Comparison of ENCODE assay signal across 8 mouse cellular contexts in the genomic region with DNA sequence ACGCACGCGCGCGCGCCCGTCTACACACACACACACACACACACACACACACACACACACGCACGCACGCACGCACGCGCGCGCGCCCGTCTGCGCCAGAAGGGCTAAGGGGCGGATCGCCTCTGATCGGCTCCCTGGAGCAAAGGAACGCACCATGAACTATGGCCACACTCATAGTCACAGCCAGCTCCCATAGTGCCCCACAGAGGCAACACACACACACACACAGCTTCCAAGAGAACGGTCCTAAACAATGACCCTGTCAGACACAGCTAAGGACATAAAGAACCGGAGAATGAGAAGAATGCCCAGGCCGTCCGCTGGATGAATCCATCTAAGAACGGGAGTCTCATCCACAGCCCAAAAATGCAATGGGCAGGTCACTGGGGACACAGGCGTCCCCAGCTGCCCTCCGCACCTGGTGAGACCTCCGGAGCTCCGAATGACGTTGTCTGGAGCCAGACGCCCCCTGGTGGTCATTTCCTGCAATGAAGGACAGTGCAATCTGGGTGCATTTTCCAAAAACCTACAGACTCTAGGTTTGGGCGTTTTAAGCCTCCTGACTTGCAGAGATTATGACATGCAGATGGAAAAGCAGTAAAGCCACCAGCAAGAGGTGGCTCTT. TPM values are rescaled to one million over a fixed set of nuclear protein-coding genes. Genes with fewer than 3 reads are reported as not detected.
DNase-seq lines count a peak whose midpoint lies in the region; ATAC-seq lines count a peak whose summit lies in the region.

No protein-coding gene starts in this region.

- H3K36me3 ChIP-seq in forebrain, embryonic 14.5 days (ENCODE audit: control insufficient read depth, insufficient read depth, low read length), result peaks cover 63% of the 10 kb centered on the region

- no peaks in the 10 kb centered on the region for H3K27me3 ChIP-seq in forebrain, embryonic 14.5 days (replicated peaks; ENCODE audit: control insufficient read depth, insufficient read depth, low read length)

- H3K9me3 ChIP-seq in forebrain, embryonic 14.5 days (replicated peaks; ENCODE audit: control insufficient read depth, low read length), result no peaks in the 10 kb centered on the region

- peaks cover 12% of the 10 kb centered on the region for H3K4me1 ChIP-seq in brown adipose tissue, adult 24 weeks (ENCODE audit: control insufficient read depth, insufficient read depth, insufficient read length, low read length)
- H3K4me1 ChIP-seq in forebrain, embryonic 14.5 days (ENCODE audit: control insufficient read depth, insufficient read depth, low read length), result peaks cover 10% of the 10 kb centered on the region

- WGBS in forebrain, embryonic 14.5 days, result 54% methylated on average over 34 of the region's 34 CpGs

- H3K27ac ChIP-seq in brown adipose tissue, adult 24 weeks (replicated peaks; ENCODE audit: low read depth, low read length), result peak overlapping the region; percentile 43
- no peak overlapping the region for H3K27ac ChIP-seq in forebrain, embryonic 14.5 days (ENCODE audit: low read depth, low read length)

- ATAC-seq in forebrain, embryonic 14.5 days, result peak; percentile 66

- intact Hi-C loops in heart, postnatal 14 days (cut with DNase I), result no loop called here

- H3K4me2 ChIP-seq in forebrain, embryonic 14.5 days (ENCODE audit: low read length), result peak overlapping the region; percentile 32; the same call in 1 of the 2 replicates

- no peak overlapping the region for H3K9ac ChIP-seq in forebrain, embryonic 14.5 days (ENCODE audit: low read length)

- peak overlapping the region; percentile 27; the same call in 1 of the 2 replicates for H3K4me3 ChIP-seq in brown adipose tissue, adult 24 weeks (ENCODE audit: insufficient read depth, low read depth, low read length)
- H3K4me3 ChIP-seq in forebrain, embryonic 14.5 days (ENCODE audit: low read depth, low read length), result no peak overlapping the region

- peak; percentile 80 for DNase-seq in ES-CJ7 (ENCODE audit: low read depth, low spot score)
- DNase-seq in forebrain, embryonic 14.5 days (ENCODE audit: low spot score), result peak; percentile 84
- peak; percentile 84 to 92 for DNase-seq in heart, postnatal 14 days
- peak; percentile 90 for DNase-seq in layer of hippocampus, postnatal 10 days (ENCODE audit: low spot score in 2 of 2)
- peak; percentile 89 for DNase-seq in lung, postnatal 14 days
- DNase-seq in retina, postnatal 1 day, result peak; percentile 85
- DNase-seq in thymus, postnatal 4 days, result peak; percentile 94

RNA-seq across cellular contexts. Expression of a gene that starts 25.3 kb away (rescaled TPM):
- not detected in 2 replicates for polyA plus RNA-seq in brown adipose tissue, adult 24 weeks (2012; ENCODE audit: insufficient read depth, insufficient read length, missing spikeins)
- 4.5 and 8.3 TPM in 2 replicates for polyA plus RNA-seq in forebrain, embryonic 14.5 days (2014; fragmentation: Nextera tagmentation; extraction: Ambion mirVana)
- 1 to 10 TPM; 1.8 to 2.0 TPM for total RNA-seq in heart, postnatal 14 days (2021)
- 1 to 10 TPM; 7.8 to 8.4 TPM for total RNA-seq in layer of hippocampus, postnatal 10 days (2021)

RNA-seq across cellular contexts. Expression of a gene that starts 26.6 kb away (rescaled TPM):
- 2.7 and 2.8 TPM in 2 replicates for polyA plus RNA-seq in brown adipose tissue, adult 24 weeks (2012; ENCODE audit: insufficient read depth, insufficient read length, missing spikeins)
- polyA plus RNA-seq in forebrain, embryonic 14.5 days (2014; fragmentation: Nextera tagmentation; extraction: Ambion mirVana), result 22.6 and 26.9 TPM in 2 replicates
- total RNA-seq in heart, postnatal 14 days (2021), result 10 to 100 TPM in 1 of 2 experiments, 1 to 10 TPM in 1; 9.1 to 10.1 TPM
- 10 to 100 TPM; 18.0 to 18.3 TPM for total RNA-seq in layer of hippocampus, postnatal 10 days (2021)

RNA-seq across cellular contexts. Expression of a gene that starts 39.2 kb away (rescaled TPM):
- polyA plus RNA-seq in brown adipose tissue, adult 24 weeks (2012; ENCODE audit: insufficient read depth, insufficient read length, missing spikeins), result 245 and 259 TPM in 2 replicates
- 266 and 329 TPM in 2 replicates for polyA plus RNA-seq in forebrain, embryonic 14.5 days (2014; fragmentation: Nextera tagmentation; extraction: Ambion mirVana)
- total RNA-seq in heart, postnatal 14 days (2021), result 100 to 1,000 TPM; 213 to 217 TPM
- 100 to 1,000 TPM; 138 to 140 TPM for total RNA-seq in layer of hippocampus, postnatal 10 days (2021)

RNA-seq across cellular contexts. Expression of a gene that starts 46.8 kb away (rescaled TPM):
- polyA plus RNA-seq in brown adipose tissue, adult 24 weeks (2012; ENCODE audit: insufficient read depth, insufficient read length, missing spikeins), result 12.9 and 13.0 TPM in 2 replicates
- polyA plus RNA-seq in forebrain, embryonic 14.5 days (2014; fragmentation: Nextera tagmentation; extraction: Ambion mirVana), result 43.6 and 48.8 TPM in 2 replicates
- 10 to 100 TPM in 1 of 2 experiments, 1 to 10 TPM in 1; 7.6 to 12.5 TPM for total RNA-seq in heart, postnatal 14 days (2021)
- 10 to 100 TPM; 27.4 to 29.0 TPM for total RNA-seq in layer of hippocampus, postnatal 10 days (2021)

RNA-seq across cellular contexts. Expression of a gene that starts 59.9 kb away (rescaled TPM):
- polyA plus RNA-seq in brown adipose tissue, adult 24 weeks (2012; ENCODE audit: insufficient read depth, insufficient read length, missing spikeins), result 6.9 and 8.5 TPM in 2 replicates
- polyA plus RNA-seq in forebrain, embryonic 14.5 days (2014; fragmentation: Nextera tagmentation; extraction: Ambion mirVana), result 27.6 and 28.9 TPM in 2 replicates
- 10 to 100 TPM in 1 of 2 experiments, 1 to 10 TPM in 1; 8.1 to 10.9 TPM for total RNA-seq in heart, postnatal 14 days (2021)
- 10 to 100 TPM; 22.1 to 25.5 TPM for total RNA-seq in layer of hippocampus, postnatal 10 days (2021)
